Mouse (Mus musculus): ENCODE data around the gene Unc13b. TPM values are rescaled to one million over a fixed set of nuclear protein-coding genes. Genes with fewer than 3 reads are reported as not detected.

The Unc13b gene
- polyA plus RNA-seq, 1 experiment: 0.01 TPM

- no peaks in the 10 kb centered on the region for H3K27me3 ChIP-seq (ENCODE audit: control insufficient read depth)
- peaks cover 80% of the 10 kb centered on the region for H3K4me1 ChIP-seq (ENCODE audit: control insufficient read depth)
- peak overlapping the region; percentile 78 for H3K4me3 ChIP-seq (replicated peaks)
- H3K36me3 ChIP-seq (ENCODE audit: control insufficient read depth): peaks cover 61% of the 10 kb centered on the region
- no peaks in the 10 kb centered on the region for H3K9me3 ChIP-seq (ENCODE audit: control insufficient read depth, low read length)
- no peak for TF ChIP-seq GATA1 (IDR thresholded peaks at IDR 0.05; ENCODE audit: low read length)
- no peak for TF ChIP-seq TAL1 (IDR thresholded peaks at IDR 0.05; ENCODE audit: low read length)
These were observed 22.9 kb upstream of the Unc13b start for GRCm38 (mm10) chr4:43035851-43036250.

GRCm38 (mm10) chr4:43036356-43036755 is 22.4 kb upstream of the Unc13b start:
- Histone ChIP-seq H3K4me3 (replicated peaks) (peak overlapping the region; percentile 78), H3K27me3 (ENCODE audit: control insufficient read depth) (no peaks in the 10 kb centered on the region), H3K36me3 (ENCODE audit: control insufficient read depth) (peaks cover 61% of the 10 kb centered on the region), H3K9me3 (ENCODE audit: control insufficient read depth, low read length) (no peaks in the 10 kb centered on the region), H3K4me1 (ENCODE audit: control insufficient read depth) (peaks cover 82% of the 10 kb centered on the region)
- no peak for TF ChIP-seq GATA1 (IDR thresholded peaks at IDR 0.05; ENCODE audit: low read length)
- no peak for TF ChIP-seq TAL1 (IDR thresholded peaks at IDR 0.05; ENCODE audit: low read length)

- no peaks in the 10 kb centered on the region for H3K9me3 ChIP-seq (ENCODE audit: control insufficient read depth, low read length)
- peaks cover 48% of the 10 kb centered on the region for H3K36me3 ChIP-seq (ENCODE audit: control insufficient read depth)
- TF ChIP-seq GATA1 (IDR thresholded peaks at IDR 0.05; ENCODE audit: low read length) (peak; percentile 70), TAL1 (IDR thresholded peaks at IDR 0.05; ENCODE audit: low read length) (peak; percentile 78)
- peaks cover 68% of the 10 kb centered on the region for H3K4me1 ChIP-seq (ENCODE audit: control insufficient read depth)
- peak overlapping the region; percentile 78 for H3K4me3 ChIP-seq (replicated peaks)
- no peaks in the 10 kb centered on the region for H3K27me3 ChIP-seq (ENCODE audit: control insufficient read depth)
These were observed 20.7 kb upstream of the Unc13b start for GRCm38 (mm10) chr4:43037860-43038566.

- Histone ChIP-seq H3K4me1 (ENCODE audit: control insufficient read depth) (peaks cover 68% of the 10 kb centered on the region), H3K4me3 (replicated peaks) (peak overlapping the region; percentile 78), H3K9me3 (ENCODE audit: control insufficient read depth, low read length) (no peaks in the 10 kb centered on the region), H3K27me3 (ENCODE audit: control insufficient read depth) (no peaks in the 10 kb centered on the region), H3K36me3 (ENCODE audit: control insufficient read depth) (peaks cover 40% of the 10 kb centered on the region)
- TF ChIP-seq GATA1 (IDR thresholded peaks at IDR 0.05; ENCODE audit: low read length) (no peak), TAL1 (IDR thresholded peaks at IDR 0.05; ENCODE audit: low read length) (no peak)
These were observed 19.9 kb upstream of the Unc13b start for GRCm38 (mm10) chr4:43038567-43039495.

GRCm38 (mm10) chr4:43039609-43040008 is 19.1 kb upstream of the Unc13b start:
- H3K27me3 ChIP-seq (ENCODE audit: control insufficient read depth): peaks cover 5% of the 10 kb centered on the region
- H3K4me3 ChIP-seq (replicated peaks): peak overlapping the region; percentile 78
- peaks cover 70% of the 10 kb centered on the region for H3K4me1 ChIP-seq (ENCODE audit: control insufficient read depth)
- peaks cover 32% of the 10 kb centered on the region for H3K36me3 ChIP-seq (ENCODE audit: control insufficient read depth)
- TF ChIP-seq GATA1 (IDR thresholded peaks at IDR 0.05; ENCODE audit: low read length): no peak
- no peak for TF ChIP-seq TAL1 (IDR thresholded peaks at IDR 0.05; ENCODE audit: low read length)
- no peaks in the 10 kb centered on the region for H3K9me3 ChIP-seq (ENCODE audit: control insufficient read depth, low read length)

GRCm38 (mm10) chr4:43040114-43040572 is 18.6 kb upstream of the Unc13b start:
- peaks cover 76% of the 10 kb centered on the region for H3K4me1 ChIP-seq (ENCODE audit: control insufficient read depth)
- H3K9me3 ChIP-seq (ENCODE audit: control insufficient read depth, low read length): no peaks in the 10 kb centered on the region
- H3K36me3 ChIP-seq (ENCODE audit: control insufficient read depth): peaks cover 27% of the 10 kb centered on the region
- H3K27me3 ChIP-seq (ENCODE audit: control insufficient read depth): peaks cover 11% of the 10 kb centered on the region
- no peak for TF ChIP-seq TAL1 (IDR thresholded peaks at IDR 0.05; ENCODE audit: low read length)
- no peak for TF ChIP-seq GATA1 (IDR thresholded peaks at IDR 0.05; ENCODE audit: low read length)
- H3K4me3 ChIP-seq (replicated peaks): peak overlapping the region; percentile 78

GRCm38 (mm10) chr4:43040881-43041547 is 17.7 kb upstream of the Unc13b start:
- H3K4me1 ChIP-seq (ENCODE audit: control insufficient read depth): peaks cover 77% of the 10 kb centered on the region
- no peak overlapping the region for H3K4me3 ChIP-seq (replicated peaks)
- peaks cover 18% of the 10 kb centered on the region for H3K36me3 ChIP-seq (ENCODE audit: control insufficient read depth)
- H3K9me3 ChIP-seq (ENCODE audit: control insufficient read depth, low read length): no peaks in the 10 kb centered on the region
- H3K27me3 ChIP-seq (ENCODE audit: control insufficient read depth): peaks cover 18% of the 10 kb centered on the region
- TF ChIP-seq GATA1 (IDR thresholded peaks at IDR 0.05; ENCODE audit: low read length): no peak
- no peak for TF ChIP-seq TAL1 (IDR thresholded peaks at IDR 0.05; ENCODE audit: low read length)

GRCm38 (mm10) chr4:43043644-43044357 is 15.0 kb upstream of the Unc13b start:
- H3K36me3 ChIP-seq (ENCODE audit: control insufficient read depth): peaks cover 1% of the 10 kb centered on the region; the same call in 1 of the 2 replicates
- no peaks in the 10 kb centered on the region for H3K9me3 ChIP-seq (ENCODE audit: control insufficient read depth, low read length)
- TF ChIP-seq TAL1 (IDR thresholded peaks at IDR 0.05; ENCODE audit: low read length): no peak
- TF ChIP-seq GATA1 (IDR thresholded peaks at IDR 0.05; ENCODE audit: low read length): no peak
- peaks cover 62% of the 10 kb centered on the region for H3K4me1 ChIP-seq (ENCODE audit: control insufficient read depth)
- peaks cover 19% of the 10 kb centered on the region for H3K27me3 ChIP-seq (ENCODE audit: control insufficient read depth)
- no peak overlapping the region for H3K4me3 ChIP-seq (replicated peaks)
